Mouse (Mus musculus) retina, adult 2 months (tissue): Measurements from ENCODE around the gene Ssu72.

Source experiments
- DNase-seq: peaks from one replicate; pipeline ENCODE4 v3.0.0-alpha.2; 2012; ENCODE audit warnings: low read depth, low spot score

Gene Ssu72

DNA sequence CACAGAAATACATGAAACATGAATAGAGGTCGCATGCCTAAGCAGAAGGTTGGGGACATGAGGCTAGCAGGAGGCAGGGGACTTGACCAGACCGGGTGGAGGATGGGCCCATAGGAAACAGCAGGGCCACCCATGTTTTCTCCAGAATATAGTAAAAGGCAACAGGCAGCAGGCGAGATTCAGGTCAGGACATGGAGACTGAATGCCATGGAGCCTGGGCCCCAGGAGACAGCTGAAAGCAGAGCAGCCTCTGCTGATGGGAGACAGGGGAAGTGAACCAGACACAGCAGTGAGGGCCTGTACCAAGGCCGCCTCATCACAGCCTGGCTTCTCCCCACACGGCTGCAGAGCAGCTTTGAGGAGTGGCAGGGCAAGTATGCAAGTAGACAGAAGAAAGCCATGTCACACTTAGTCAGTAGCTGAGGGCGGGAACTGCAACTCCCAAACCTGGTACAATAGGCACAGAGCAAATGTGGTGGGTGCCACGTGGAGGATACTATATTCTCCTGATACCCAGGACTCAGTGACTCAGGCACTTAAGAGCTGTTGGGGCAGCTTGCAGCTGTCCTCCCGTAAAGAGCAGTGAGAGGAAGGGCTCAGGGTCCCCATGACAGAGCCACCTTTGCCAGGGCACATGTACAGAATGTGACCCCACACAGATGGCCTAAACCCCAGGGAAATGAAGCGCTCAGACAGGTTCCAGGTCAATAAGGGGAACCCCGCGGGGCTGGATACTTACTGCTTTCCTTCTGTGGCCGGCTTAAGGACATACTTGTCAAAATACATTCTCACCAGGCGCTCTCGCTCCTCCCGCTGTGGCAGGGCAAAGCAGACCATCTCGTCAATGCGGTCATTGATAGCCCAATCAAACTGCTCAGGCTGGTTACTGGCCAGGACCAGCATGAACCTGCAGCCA, 42.2 kb downstream of the Ssu72 start:
- DNase-seq = no peak

DNA sequence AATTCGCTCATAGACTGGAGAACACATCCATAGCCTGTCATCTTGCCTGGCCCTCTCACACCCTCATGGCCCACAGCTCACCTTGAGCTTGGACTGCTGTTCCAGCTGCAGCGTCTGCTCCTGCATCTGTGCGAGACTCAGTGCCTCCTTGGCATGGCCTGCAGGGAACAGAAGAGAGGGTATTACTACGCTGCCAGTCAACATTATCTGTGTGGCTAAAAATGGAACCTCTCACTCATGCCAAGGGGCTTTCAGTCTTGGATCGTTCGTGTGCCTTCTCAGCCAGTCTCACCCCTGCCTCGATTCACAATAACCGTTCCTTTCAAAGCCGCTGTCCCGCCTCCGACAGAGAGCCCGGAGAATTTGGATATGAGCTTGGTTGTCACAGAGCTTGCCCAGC, 52.4 kb downstream of the Ssu72 start:
- DNase-seq = no peak

GRCm38 (mm10) chr4:155759862-155760612, 55.4 kb downstream of the Ssu72 start:
- DNase-seq = no peak

- DNase-seq = peak; percentile 85
Measured at GRCm38 (mm10) chr4:155760613-155761355, 56.2 kb downstream of the Ssu72 start, which contains the start of gene Atad3a. Gene Atad3a (minus strand): TSS chr4:155761093.

GRCm38 (mm10) chr4:155761356-155762099, 56.9 kb downstream of the Ssu72 start:
- DNase-seq = no peak

DNA sequence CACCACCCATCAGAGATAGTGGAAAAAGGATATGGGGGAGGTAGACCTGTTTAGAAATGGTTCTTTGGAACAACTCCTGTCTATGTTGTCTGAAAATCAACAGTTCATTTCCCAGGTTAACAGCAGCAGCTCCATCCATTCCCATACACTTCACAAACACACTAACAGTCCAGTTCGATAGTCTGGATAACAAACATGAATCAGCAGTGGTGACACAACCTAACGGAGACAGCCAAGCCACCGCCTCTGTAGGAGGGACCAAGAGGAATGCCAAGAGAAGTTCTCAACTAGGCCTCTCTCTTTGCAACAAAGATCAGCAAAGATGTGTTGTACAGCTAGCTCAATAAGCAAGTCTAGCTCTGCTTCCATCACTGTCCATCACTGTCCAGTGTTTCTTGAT, 57.8 kb downstream of the Ssu72 start:
- no peak for DNase-seq

GRCm38 (mm10) chr4:155769496-155769879, 64.9 kb downstream of the Ssu72 start:
- DNase-seq = no peak

DNA sequence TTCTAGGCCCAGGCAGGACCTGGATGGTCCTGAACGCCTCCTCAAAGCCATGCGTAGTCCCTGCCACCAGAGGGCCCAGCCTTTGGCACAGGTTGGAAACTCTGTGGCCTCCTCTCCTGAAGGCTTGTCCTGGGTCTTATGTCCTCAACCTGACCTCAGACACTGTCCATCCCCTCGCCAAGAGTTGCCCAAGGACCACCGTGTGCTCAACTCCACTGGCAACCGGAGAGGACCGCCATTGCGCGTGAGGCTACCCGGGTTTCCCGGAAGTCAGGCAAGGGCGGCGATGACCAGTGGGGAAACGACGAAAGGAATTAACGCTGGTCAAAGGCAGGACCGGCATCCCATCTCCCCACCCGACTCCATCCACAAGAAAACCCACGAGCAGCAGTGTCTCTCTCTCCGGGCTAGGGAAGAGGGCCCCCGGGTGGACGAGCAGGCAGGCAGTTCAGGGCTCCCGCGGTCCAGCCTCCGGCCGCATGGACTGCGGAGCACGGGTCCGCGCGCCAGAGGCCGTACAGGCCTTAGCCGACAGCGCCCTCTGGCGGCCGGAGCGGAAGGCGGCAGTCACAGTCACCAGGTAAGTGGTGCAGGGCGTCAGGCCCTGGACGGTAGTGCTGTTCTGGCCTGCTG, 65.4 kb downstream of the Ssu72 start:
- peak; percentile 78 for DNase-seq

DNA sequence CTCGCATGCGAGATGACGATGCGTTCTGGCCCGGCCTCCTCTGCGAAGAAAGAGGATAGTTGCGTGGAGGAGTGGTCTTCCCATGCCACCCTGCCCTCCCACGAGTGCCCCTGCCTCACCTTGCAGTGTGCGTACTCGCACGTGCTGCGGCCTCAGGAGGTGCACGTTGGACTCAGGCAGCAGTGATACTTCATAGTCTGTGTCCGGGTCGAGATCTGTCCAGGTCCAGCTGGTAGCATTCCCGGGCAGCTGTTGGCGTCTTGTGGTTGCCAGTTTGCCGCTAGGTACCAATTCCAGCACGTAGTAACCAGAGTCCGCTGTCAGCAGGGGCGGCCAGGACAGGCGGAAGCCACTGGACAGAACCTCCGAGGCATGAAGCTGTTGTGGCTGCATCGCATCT, 66.0 kb downstream of the Ssu72 start:
- no peak for DNase-seq

DNA sequence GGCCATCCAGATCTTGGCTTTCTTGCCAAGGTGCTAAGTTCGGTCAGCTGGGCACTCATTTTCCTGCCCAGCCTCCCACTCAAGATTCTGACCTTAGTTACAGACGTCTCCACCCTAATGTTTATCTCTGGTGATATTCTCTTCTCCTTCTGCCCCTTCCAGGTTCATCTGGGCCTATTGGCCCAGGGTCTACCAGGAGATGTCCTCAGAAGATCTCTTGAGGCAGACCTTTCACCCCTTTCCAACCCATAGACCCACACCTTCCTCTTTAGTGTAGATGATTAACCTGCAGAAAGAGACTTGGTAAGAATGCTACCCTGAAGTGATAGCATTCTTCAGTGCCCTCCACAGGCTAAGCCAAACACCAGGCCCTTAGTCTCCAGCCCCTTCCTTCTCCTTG, 67.1 kb downstream of the Ssu72 start:
- DNase-seq = no peak

- DNase-seq = no peak
Measured at GRCm38 (mm10) chr4:155772786-155773185, 68.2 kb downstream of the Ssu72 start.

- no peak for DNase-seq
Measured at GRCm38 (mm10) chr4:155773335-155774078, 68.9 kb downstream of the Ssu72 start.

DNA sequence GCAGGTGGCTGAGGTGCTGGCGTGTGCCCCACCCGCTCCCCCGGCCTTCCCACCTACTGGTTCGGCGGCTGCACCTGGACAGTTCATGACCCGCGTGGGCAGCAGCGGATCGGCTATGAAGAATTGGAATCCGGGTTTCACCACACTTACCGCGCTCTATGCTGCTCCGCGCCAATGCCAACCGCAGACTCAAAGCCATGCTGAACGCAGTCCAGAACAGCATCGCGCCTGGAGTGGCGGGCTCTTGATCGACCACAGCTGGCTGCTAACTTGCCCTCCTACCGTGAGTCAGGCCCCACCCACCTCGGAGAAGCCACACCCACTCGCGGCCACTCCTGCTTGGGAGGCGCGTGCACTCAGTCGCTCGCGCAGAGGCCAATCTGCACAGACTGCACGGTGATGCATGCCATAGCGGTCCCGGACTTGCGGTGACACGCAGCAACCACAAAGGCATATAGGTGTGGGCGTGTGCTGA, 69.7 kb downstream of the Ssu72 start, which contains the start of gene Vwa1:
TSS of gene Vwa1 (minus strand) at position 419 of the 475 bp plus-strand sequence.
- DNase-seq = peak; percentile 63

GRCm38 (mm10) chr4:155774971-155775740, 70.6 kb downstream of the Ssu72 start:
- DNase-seq = no peak

- no peak for DNase-seq
Measured at GRCm38 (mm10) chr4:155775855-155776254, 71.3 kb downstream of the Ssu72 start.

GRCm38 (mm10) chr4:155776704-155777335, 72.2 kb downstream of the Ssu72 start:
- no peak for DNase-seq

DNA sequence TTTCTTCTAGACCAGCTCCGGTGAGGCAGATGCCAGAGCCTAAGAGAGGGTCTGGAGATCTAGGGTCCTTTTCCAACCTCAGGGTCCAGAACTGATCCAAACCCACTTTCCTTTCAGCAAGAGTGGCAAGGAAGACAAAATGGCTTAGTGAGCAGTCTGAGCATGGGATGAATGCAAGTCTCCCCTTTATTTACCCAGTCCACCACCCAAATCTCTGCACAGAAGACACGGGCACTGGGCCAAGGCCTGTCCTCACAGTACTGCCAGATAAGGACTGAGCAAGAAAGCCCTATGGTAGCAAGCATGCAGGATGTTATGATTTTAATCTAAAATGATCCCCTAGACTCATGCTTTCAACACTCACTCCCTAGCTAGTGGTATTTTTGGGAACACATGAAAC, 73.2 kb downstream of the Ssu72 start:
- DNase-seq = no peak

- DNase-seq = no peak
Measured at GRCm38 (mm10) chr4:155779498-155779897, 74.9 kb downstream of the Ssu72 start.

- no peak for DNase-seq
Measured at GRCm38 (mm10) chr4:155780895-155781294, 76.3 kb downstream of the Ssu72 start.
